Mouse (Mus musculus): ENCODE results near the gene Usp39. TPM values are rescaled to one million over a fixed set of nuclear protein-coding genes. Genes with fewer than 3 reads are reported as not detected.

The Usp39 gene
- polyA plus RNA-seq, 3 experiments from 2014 or later = 16.5 to 26.1 (median 20.8) TPM

GRCm38 (mm10) chr6:72350214-72350613 is 5.2 kb upstream of the Usp39 start:
- no peak for ATAC-seq

- no peak for ATAC-seq
Observed at GRCm38 (mm10) chr6:72348411-72348810, 3.4 kb upstream of the Usp39 start.

GRCm38 (mm10) chr6:72347166-72347941 is 2.4 kb upstream of the Usp39 start, which contains the start of gene 0610030E20Rik:
Gene 0610030E20Rik, plus strand, starts transcription at chr6:72347317.
- ATAC-seq = peak; percentile 63

- no peak for ATAC-seq
Observed at GRCm38 (mm10) chr6:72346261-72346660, 1.3 kb upstream of the Usp39 start.

- ATAC-seq = no peak
Observed at GRCm38 (mm10) chr6:72345633-72346032, 649 bp upstream of the Usp39 start.

GRCm38 (mm10) chr6:72344396-72345073 is 449 bp downstream of the Usp39 start:
- ATAC-seq = peak; percentile 30

- ATAC-seq = no peak
Observed at GRCm38 (mm10) chr6:72340481-72340880, 4.5 kb downstream of the Usp39 start.

- ATAC-seq = no peak
Observed at GRCm38 (mm10) chr6:72333111-72333510, 11.9 kb downstream of the Usp39 start.

- ATAC-seq = no peak
Observed at GRCm38 (mm10) chr6:72330133-72330532, 14.9 kb downstream of the Usp39 start.

- ATAC-seq = no peak
Observed at GRCm38 (mm10) chr6:72329019-72329418, 16.0 kb downstream of the Usp39 start.

GRCm38 (mm10) chr6:72326274-72326673 is 18.7 kb downstream of the Usp39 start:
- ATAC-seq = peak; percentile 35

- ATAC-seq = no peak
Observed at GRCm38 (mm10) chr6:72323786-72324508, 21.0 kb downstream of the Usp39 start.

GRCm38 (mm10) chr6:72322936-72323335 is 22.0 kb downstream of the Usp39 start:
- no peak for ATAC-seq

- ATAC-seq = no peak
Observed at GRCm38 (mm10) chr6:72319019-72319418, 26.0 kb downstream of the Usp39 start.

GRCm38 (mm10) chr6:72318440-72318839 is 26.5 kb downstream of the Usp39 start:
- ATAC-seq = no peak

- no peak for ATAC-seq
Observed at GRCm38 (mm10) chr6:72316044-72316443, 28.9 kb downstream of the Usp39 start.

GRCm38 (mm10) chr6:72315384-72315783 is 29.6 kb downstream of the Usp39 start:
- no peak for ATAC-seq

- ATAC-seq = no peak
Observed at GRCm38 (mm10) chr6:72313124-72313867, 31.7 kb downstream of the Usp39 start.

GRCm38 (mm10) chr6:72312198-72312597 is 32.8 kb downstream of the Usp39 start:
- ATAC-seq = no peak

GRCm38 (mm10) chr6:72303510-72303909 is 41.5 kb downstream of the Usp39 start:
- ATAC-seq = no peak

- ATAC-seq = no peak
Observed at GRCm38 (mm10) chr6:72302349-72302925, 42.5 kb downstream of the Usp39 start.

GRCm38 (mm10) chr6:72297825-72298224 is 47.2 kb downstream of the Usp39 start:
- no peak for ATAC-seq
